Mouse (Mus musculus) gastrocnemius, postnatal 10 days (tissue): Measurements from ENCODE around the gene Ptprz1. TPM values are rescaled to one million over a fixed set of nuclear protein-coding genes. Genes with fewer than 3 reads are reported as not detected.

Experiments used
- DNase-seq: peaks from one replicate; pipeline ENCODE4 v3.0.0; 2021; ENCODE audit warnings: mixed read lengths
- long read RNA-seq, 2 experiments: library from polyadenylated mRNA; stranded (forward); transcript quantifications; one replicate each; pipeline ENCODE4 v2.0.0; 2021
- total RNA-seq, 2 experiments: library from RNA; stranded (reverse); gene quantifications; 2 replicates each; pipeline ENCODE4 v1.2.3; 2021

The Ptprz1 gene
- 1 to 10 TPM; 2.3 to 5.2 TPM for total RNA-seq
- long read RNA-seq, experiment 1, full-length matches to known transcripts: 2 of 2 reads
- long read RNA-seq, experiment 1, partial matches to known transcripts: 0 of 2 reads
- long read RNA-seq, experiment 1, other reads (novel, unspliced or antisense): 0 of 2 reads
- long read RNA-seq, experiment 2, partial matches to known transcripts: 0 of 1 reads
- long read RNA-seq, experiment 2, other reads (novel, unspliced or antisense): 1 of 1 reads

DNA sequence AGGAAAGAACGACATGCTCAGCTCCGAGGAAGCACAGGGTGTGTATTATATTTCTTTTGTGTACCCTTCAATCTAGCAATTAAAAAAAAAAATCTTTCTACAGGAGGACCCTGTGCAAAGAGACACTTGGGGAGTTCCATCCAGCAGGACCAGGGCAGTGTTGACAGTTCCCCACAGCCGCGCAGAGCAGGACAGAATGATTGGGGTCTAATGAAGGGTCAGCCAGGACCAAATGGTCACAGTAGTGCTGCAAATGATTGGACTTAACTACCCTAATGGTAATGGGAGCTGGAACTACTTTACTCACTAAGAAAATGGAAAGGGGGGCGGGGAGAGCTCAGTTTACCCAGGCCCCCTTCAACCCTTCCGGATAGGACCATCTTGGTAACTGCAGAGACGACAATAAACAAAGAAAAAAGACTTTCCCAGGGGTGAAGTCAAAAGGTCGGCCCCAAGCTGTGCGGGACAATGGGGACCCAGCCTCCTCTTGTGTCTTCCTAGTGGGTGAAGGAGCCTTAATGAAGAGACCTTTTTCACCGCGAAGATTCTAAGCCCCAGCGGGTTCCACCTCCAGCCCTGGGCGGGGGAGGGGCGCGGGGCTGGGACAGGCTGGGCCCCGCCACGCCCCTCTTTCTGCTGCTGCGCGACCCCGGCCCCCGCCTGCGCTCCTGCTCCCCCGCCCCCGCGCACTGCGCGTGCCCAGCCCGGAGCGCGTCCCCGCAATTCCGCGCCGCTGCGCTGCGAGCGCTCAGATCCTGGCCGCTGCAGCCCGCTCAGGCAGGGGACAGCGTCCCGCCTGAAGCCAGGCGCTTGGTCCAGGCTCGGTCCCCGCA is at the start of gene Ptprz1:
TSS of gene Ptprz1 (plus strand) at position 722 of the 833 bp plus-strand sequence.
- DNase-seq: peak; percentile 38

DNA sequence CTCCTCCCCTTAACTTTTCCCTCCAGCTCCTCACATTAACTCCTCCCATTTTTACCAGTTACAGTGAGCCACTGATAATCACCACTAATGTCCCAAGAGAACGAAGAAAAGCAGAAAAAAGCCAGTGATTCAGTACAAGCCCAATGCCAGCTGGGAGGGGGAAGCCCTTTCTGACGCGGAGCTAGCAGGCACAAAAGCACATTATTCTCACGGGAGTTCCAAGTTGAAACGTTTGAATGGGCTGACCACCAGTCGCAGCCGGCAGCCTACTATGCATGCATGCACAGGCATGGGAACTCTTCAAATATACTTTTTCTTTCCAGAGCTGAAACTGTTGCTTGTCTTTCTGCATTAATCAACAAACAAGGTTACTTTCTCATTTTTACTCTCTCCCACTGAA is 41.7 kb upstream of the Ptprz1 start:
- DNase-seq: no peak

DNA sequence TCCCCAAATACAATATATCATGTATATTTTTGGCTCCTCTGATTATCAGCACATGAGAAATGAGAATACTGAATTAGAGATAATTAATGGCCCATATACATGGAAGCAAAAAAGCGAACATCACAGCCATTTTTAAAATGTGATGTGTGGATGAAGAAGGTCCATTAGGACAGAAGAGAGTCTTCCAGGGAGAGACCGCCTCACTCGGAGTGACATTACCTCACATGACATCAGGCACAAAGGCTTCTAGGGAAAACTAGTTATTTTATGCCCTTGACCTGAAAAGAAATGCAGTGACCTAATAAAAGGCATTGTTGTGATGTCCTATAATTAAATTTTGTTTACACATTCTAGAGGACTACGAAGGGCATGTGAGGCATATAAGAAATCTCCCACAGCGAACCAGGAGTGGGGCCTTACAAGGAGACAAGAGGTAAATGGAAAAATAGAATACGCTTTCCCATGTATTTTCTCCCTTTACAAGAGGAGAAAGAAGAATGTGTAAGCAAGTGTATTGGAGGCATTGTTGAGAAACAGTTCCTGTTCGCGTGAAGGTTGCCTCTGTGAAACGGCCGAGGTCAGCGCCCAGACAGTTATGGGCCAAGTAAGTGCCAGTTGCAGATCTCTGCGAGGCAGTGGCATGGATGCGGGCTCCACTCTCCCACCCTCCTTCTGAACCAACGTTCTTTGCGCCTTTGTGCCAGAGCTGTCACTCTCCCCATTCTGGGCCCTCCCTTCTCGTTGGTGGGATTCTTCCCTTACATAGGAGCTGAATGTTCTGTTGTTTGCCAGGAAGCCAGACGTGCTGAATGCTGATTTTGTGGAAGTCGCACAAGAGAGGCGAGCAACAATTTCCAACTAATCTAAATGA is 41.0 kb upstream of the Ptprz1 start:
- DNase-seq: no peak

DNA sequence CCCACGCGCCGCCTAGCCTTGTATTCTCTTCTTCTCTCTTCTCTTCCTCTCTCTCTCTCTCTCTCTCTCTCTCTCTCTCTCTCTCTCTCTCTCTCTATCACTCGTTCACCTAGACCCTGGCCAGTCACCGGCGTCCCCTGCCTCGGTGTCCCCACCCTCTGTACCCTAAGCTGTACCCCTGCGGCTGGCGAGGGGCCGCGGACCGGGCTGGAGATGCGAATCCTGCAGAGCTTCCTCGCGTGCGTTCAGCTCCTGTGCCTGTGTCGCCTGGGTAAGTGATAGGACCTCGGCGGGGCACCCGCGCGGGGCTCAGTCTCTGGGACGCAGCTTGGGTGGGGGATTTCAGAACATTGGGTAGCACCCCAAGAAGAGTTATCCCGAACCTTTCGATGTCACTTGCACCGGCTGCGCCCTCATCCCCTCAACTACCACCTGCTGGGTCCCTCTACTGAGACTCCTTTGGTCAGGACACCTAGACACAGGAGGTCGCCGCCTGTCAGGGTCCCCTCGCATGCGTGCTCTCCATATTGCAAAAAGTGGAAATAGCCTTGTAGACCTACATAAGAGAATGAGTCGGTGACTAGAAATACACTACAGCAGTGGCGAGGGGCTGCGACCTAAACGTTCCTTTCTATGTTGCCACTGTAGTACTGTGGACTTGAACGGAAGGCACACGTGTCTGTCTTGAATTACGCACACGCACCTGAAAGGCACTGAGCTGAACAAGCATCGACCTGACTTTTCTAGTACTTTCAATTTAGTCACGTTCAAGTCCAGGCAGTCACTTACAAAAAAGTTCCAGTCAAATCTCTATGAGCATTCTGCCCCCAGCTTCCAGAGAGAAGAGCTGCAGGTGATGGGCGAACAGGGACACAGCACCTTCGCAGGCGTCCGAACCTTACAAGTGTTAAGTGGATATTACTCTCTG is 576 bp downstream of the Ptprz1 start:
- DNase-seq: peak; percentile 12

DNA sequence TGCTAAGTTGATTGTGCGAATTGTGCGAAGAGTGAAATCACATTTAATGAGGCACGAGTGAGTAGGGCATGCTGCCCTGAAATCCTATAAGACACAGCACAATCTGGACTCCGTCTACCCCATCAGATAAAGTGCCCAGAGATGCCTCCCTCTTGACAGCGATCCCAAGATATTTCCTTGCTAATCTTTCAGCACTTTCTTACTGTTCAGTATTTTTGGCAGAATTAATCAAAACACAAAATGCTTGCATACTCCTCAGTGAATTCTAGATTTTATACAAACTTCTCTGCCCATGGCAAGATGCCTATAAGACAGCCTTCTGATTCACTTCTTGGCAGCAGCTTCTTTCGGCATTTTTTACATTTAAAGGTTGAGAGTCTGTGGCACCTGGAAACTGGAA is 12.7 kb downstream of the Ptprz1 start:
- DNase-seq: no peak

DNA sequence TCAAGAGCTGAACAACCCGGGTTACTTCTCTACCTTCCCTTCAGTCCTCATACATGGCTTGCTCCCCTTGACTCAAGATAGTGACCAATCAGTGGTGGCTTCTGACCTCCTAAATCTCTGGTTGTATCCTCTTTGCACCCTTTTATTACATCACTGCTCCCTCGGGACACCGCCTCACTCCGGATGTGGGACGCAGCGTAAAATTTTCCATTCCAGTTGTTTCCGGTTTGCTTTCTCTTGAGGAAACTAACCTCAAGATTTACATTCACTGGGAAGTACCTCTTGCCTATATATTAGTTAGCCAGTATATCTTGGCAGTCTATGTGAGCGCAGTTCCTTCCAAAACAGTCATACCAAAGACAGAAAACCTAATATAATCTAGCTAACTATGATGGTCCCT is 14.0 kb downstream of the Ptprz1 start:
- no peak for DNase-seq

DNA sequence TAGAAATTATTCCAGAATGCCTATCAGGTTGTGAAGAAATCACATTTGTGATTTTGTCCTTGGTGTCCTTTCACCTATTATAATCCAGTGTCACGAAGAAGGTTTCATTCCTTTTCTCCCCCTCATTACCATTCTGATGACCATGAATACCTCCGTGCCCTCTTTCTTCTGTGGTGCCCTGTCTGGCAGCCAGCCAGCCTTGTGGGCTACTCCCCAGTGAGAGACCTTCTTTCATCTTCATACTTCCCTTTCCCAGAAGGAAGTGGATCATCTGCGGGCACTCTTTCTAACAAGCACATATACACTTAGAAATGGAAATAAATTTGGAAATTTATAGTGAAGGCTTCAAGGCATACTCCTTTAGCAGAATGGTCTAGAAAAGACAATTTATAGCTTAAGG is 26.7 kb downstream of the Ptprz1 start:
- no peak for DNase-seq

DNA sequence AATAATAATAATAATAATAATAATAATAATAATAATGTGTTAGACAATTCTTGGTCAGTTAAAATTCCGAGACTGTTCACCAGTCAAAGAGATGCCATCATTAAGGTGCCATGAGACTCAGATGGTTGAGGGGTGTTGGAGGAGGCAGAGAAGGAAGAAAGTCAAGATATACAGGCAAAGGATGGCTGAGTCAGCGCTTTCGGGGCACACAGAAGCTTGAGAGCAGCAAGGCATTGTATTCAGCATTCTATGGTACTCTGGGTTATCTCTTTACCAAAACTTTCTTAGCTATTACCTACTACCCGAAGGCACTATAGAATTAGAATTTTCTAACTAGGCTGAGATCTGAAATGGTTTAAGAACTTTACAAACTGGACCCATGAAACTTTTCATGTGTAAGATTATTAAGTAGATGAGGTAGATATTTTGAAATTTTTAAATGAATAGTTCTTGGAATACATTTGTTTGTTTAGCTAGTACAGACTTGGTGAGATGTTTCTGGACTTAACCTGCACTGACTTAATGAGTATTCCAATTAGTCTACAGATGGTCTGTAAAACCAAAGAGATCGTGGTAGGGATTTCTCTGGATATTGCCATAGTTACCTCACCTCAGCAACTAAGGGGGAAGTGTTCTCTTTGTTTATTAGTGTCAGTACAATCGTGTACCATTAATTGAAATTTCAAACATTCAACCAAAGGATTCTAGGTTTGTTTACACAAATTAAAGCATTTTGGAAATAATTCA is 33.4 kb downstream of the Ptprz1 start:
- DNase-seq: no peak

DNA sequence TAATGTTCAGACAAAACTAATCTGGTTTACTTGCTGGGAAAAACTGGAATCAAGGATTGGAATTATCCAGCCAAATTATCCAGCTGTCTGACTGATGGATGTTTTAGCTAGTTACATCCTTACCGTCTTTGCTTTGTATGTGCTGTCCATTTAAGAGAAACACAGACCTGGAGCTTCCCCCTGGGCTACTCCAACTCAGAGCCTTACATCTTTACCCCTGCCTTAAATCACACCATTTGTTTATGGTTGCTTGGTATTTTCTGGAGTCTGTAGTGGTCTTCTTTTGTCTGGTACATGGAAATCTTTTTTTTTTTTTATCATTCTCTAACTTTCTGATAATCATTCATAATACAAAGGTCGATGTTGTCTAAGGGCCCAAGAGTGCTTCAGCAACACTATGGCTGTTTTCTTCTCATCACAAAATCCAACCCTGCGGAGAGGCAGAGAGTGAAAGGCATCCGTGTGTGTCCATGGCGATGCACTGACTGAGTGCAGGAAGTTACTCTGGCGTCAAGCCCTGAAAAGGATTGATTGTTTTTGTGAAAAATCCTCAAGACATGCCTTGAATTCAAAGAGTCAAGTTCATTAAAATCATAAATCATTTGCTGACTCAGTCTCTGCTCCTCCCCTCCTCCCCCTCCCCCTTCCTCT is 34.1 kb downstream of the Ptprz1 start:
- DNase-seq: no peak

DNA sequence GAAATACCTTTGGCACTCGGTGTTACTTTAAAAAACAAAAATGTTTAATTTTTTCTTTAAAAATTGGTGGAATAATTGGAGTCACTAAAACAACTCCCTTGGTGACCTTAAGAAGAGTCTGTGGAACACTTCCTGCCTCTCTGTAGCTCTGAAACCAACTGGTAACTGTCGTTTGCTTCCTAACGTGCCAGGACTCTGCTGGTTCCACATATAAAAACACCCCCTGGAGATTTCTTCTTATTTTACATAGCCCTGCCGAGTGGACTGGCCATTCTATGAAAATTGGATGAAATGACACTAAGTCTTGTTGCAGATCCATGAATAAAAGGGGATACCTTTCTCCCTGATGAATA is 34.6 kb downstream of the Ptprz1 start:
- no peak for DNase-seq

DNA sequence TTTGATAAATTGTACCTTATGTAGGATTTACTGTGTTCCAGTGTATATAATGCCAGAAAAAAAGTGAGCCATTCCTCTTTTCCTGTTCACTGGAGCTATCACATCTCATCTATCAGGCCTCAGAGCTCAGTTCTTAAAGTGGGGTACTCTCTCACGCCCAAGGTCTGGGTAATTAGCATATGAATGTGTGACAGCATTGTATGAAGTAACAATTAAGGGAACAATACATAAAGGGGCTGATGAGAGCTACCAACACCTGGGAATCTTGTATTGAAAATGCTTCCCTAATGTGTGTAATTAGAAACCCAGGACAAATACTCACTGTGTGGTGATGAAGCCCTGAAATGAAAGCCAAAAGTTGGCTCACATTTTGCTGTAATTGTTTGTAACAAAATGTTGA is 47.6 kb downstream of the Ptprz1 start:
- DNase-seq: no peak

DNA sequence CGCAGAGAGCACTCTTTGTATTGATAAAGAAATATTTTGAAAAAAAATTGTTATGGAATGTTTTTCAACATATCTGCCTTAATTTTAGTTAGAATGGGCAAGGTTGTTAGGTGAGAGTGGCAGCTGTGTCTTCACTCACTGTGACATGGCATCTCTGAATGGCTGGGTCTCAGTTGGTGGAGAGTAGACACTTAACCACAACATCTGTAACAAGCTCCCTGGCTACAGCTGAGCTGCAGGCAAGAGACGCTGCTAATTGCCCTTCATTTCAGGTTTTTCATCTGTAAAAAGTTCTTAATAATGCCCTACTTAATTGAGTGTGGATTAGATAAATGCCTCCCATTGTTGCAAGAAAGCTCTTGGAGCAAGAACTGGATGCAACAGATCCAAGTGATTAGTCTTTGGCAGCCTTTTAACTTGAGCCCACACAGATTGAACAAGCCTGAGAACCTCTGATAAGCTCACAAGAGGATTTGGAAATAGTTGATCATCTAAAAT is 57.5 kb downstream of the Ptprz1 start:
- no peak for DNase-seq

DNA sequence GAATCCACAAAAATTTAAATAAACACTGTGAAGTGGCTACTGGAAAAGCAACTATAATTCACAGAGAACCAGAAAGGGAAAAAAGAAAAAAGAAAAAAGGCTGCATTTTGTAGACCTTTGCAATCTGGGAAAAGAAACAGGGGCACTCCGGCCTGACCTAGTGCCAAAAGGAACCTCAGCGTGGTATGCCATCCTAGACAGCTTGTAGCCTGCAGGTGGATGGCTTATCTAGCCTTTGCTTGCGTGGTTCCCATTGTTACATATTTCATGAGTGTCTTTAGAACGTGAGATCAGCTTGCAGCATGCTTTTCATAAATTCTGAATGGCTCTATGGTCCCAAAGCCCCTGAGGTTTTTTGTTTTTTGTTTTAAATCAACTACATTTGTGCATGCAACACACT is 61.8 kb downstream of the Ptprz1 start:
- DNase-seq: no peak

DNA sequence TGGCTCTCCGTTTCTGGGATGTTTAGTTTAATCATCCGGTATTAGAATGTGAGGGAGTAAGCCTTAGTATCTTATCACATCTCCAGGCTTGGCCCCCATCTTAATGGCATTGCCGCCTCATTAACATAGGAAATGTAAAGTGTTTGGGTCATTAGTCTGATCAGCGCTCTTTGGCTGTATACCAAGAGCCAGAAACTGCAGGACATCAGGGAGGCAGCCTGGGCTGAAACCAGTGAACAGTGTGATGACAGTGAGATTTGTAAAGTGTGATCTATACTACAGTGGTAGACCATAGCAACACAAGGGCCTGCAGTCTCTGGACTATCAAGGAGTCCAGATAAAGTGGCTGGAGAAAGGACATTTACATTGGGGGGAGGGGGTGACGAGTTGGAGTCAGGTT is 62.2 kb downstream of the Ptprz1 start:
- no peak for DNase-seq

DNA sequence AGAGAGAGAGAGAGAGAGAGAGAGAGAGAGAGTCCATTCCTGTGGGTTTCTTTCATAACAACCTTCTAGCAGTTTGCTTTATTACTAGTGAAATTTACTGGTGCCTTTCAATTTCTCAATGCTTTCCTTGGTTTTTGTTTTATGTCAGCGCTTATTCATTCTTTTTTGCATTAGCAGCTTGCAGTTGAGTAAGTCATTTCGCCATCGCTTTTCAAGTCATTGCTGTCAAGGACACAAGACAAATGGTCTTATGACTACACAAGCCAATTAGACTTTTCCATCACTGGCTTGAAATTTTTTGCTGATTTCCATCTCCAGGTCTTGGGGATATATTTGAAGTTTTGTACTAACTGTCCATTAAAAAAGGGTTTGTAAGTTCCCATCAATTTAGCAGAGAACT is 68.9 kb downstream of the Ptprz1 start:
- DNase-seq: no peak

DNA sequence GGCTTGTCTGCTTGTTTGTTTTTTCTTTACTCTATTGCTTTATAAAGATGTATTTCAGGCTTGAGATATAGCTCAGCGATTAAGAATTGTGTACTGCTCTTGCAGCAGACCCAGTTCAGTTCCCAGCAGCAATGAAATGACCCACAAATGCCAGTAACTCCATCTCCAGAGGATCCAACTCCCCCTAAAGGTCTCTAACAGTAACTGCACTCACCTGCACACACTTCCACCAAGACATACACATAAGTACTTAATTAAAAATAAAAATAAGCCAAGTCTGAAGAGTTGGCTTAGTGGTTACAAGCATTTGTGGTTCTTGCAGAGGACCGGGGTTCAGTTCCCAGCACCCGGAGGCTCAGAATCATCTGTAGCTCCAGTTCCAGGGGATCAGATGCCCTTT is 88.1 kb downstream of the Ptprz1 start:
- DNase-seq: no peak

DNA sequence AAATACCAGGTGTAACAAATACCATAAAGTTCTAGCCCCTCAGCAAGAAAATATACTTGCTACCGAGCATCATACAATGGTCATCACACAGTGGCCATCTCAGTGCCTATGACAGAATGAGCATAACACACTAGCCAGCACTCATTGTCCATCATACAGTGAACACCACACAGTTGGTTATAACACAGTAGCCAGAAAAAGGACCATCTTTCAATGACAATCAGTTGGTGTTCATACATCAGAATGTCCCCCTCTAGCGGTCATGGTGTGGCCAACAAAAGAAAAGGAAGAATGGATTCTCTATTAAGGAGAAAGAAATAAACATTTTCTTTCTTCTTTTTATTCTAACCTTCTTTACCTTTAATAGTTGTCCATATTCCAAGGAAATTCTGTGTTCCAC is 92.8 kb downstream of the Ptprz1 start:
- DNase-seq: no peak

DNA sequence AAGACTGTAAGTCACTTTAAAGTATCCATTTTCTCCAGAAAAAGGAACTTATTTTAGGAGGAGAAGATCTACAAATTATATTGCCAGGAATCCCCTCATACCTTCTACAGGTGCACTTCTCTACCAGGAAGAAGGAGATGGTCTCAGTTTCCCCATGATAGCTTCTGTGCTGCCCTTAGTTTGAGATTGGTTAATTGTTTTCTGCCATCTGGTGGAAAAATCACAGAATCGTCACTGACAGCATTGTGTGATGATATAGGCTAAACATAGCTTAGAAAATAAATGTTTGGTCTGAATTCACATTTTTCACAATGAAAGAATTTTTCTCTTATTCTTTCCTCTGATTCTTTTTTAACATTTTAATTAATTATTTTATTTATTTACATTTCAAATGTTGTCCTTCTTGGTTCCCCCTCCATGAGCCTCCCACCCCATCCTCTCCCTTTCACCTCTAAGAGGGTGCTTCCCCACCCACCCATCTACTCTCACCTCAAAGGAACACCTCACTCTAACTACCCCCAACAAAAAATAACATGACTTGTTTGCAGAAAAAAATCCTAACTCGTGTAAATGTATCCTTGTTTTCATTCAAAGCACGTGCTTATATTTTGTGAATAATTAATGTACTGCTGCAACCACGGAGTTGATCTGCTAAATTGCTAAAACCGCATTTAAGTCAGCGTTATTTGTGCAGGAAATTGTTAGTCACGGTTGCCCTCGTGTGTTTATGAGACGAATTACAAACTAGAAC is 108.6 kb downstream of the Ptprz1 start:
- DNase-seq: no peak

DNA sequence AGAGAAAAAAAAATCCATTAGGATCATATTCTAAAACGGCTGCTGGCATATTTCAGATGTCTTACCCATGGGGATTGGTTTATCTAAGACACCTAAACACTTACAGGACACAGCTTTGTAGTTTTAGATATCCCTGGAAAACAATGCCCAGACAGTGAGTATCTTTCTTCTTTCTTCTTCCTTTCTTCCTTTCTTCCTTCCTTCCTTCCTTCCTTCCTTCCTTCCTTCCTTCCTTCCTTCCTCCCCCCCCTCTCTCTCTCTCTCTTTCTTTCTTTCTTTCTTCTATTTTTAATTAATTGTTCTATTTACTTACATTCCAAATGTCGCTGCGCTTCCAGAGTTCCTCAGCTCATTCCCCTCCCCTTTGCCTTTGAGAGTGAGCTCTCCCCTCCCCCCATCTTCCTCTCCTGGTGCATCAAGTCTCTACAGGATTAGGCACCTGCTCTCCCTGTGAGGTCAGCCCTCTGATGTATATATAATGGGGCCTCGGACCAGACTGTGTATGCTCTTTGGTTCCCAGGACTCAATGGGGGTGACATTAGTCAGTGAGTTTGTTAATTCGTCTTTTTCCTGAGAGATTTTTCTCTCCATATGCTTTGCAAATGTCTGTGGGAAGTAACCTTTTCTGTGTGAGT is 109.3 kb downstream of the Ptprz1 start:
- DNase-seq: no peak
